Mouse (Mus musculus): ENCODE data around the gene Myo18a. TPM values are rescaled to one million over a fixed set of nuclear protein-coding genes. Genes with fewer than 3 reads are reported as not detected.
A peak's percentile ranks its signal among the peaks of the same experiment; 100 is the strongest.

Gene Myo18a
- 30.0 and 37.1 TPM in 2 replicates for polyA plus RNA-seq (2014; fragmentation: Nextera tagmentation; extraction: Ambion mirVana)

DNA sequence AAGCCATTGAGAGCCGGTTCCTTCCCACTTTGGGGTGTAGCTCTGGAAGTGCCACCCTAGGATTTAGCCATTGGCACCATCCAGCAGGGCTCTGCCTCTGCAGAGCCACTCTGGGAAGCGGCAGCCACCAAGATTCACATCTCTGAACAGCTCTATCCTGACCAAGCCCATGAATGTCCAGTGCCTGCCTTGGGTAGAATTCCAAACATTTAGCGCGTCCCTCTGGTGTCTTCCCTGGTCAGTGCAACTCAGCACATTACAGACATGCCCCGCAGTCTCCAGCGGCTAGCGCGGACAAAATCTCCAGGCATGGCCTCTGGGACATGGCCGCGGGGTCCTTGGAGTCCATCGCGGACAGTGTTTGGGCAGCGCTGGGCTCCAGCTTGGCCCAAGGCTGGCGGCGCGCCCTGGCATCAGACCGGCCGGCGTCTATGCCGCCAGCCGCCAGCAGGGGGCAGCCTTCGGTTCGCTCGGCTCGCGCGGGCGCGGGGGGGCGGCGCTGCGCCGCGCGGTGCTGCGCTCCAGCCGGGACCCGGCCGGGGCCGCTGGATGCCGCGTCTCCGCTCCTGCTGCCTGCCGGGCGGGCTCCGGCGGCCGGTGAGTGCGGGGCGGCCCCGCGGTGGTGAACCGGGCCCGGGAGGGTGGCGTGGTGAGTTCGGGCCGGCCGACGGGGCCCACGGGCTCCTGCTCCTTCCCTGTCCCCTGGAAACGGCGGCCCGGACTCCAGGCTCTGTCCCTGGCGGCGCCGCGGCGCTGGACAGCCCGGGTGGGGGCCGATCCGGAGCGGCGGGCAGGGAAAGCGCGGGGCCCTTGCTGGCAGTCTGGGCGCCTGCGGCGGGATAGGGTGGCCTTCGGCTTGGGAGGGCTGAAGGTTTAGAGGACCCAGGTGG is at the start of gene Myo18a:
Gene Myo18a, plus strand, starts transcription at position 464 of the 890 bp plus-strand sequence.
- Histone ChIP-seq H3K27ac (ENCODE audit: low read depth, low read length) (peak within 1 kb of the TSS; percentile 94), H3K36me3 (ENCODE audit: control insufficient read depth, insufficient read depth, low read length) (no peaks in the 10 kb centered on the region), H3K4me1 (ENCODE audit: control insufficient read depth, insufficient read depth, low read length) (peaks cover 34% of the 10 kb centered on the region), H3K27me3 (replicated peaks; ENCODE audit: control insufficient read depth, insufficient read depth, low read length) (0 out of 2 replicates have a peak, but pooled peaks cover 2% of the 10 kb centered on the region), H3K4me3 (ENCODE audit: low read depth, low read length) (peak within 1 kb of the TSS; percentile 95), H3K9ac (ENCODE audit: low read length) (peak within 1 kb of the TSS; percentile 99), H3K9me3 (replicated peaks; ENCODE audit: control insufficient read depth, low read length) (no peaks in the 10 kb centered on the region), H3K4me2 (ENCODE audit: low read length) (peak within 1 kb of the TSS; percentile 92)
- 2% methylated on average over 73 of the region's 79 CpGs for WGBS
- DNase-seq (ENCODE audit: low spot score), result peak; percentile 84
- peak; percentile 90 for ATAC-seq

DNA sequence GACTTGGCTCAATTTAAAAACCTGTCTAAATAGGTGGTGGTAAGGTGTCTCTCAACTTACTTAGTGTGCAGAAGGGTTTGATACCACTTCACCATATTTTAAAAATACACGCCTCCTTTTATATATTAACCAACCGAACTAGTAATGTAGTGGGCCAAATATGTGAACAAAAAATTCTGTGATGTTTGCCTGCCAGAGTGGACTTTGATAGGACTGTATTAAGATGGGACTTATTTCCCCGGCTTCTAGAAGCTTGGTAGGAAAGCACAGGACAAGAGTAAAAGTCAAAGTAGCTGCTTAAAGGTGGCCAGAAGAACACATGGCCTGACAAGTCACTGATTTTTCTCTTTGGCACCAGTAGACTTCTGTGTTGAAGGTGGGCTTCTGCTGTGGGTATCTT is 49.3 kb upstream of the Myo18a start:
- DNase-seq (ENCODE audit: low spot score) (no peak), ATAC-seq (no peak)
- Histone ChIP-seq H3K4me1 (ENCODE audit: control insufficient read depth, insufficient read depth, low read length) (no peaks in the 10 kb centered on the region), H3K9ac (ENCODE audit: low read length) (no peak overlapping the region), H3K36me3 (ENCODE audit: control insufficient read depth, insufficient read depth, low read length) (peaks cover 14% of the 10 kb centered on the region; the same call in 1 of the 2 replicates), H3K4me3 (ENCODE audit: low read depth, low read length) (no peak overlapping the region), H3K27ac (ENCODE audit: low read depth, low read length) (no peak overlapping the region), H3K9me3 (replicated peaks; ENCODE audit: control insufficient read depth, low read length) (no peaks in the 10 kb centered on the region), H3K4me2 (ENCODE audit: low read length) (no peak overlapping the region), H3K27me3 (replicated peaks; ENCODE audit: control insufficient read depth, insufficient read depth, low read length) (no peaks in the 10 kb centered on the region)
- WGBS, result 96% methylated on average over 3 of the region's 3 CpGs

GRCm38 (mm10) chr11:77719055-77719454 is 44.0 kb upstream of the Myo18a start:
- no peaks in the 10 kb centered on the region for H3K4me1 ChIP-seq (ENCODE audit: control insufficient read depth, insufficient read depth, low read length)
- H3K36me3 ChIP-seq (ENCODE audit: control insufficient read depth, insufficient read depth, low read length), result no peaks in the 10 kb centered on the region
- ATAC-seq, result no peak
- no peaks in the 10 kb centered on the region for H3K27me3 ChIP-seq (replicated peaks; ENCODE audit: control insufficient read depth, insufficient read depth, low read length)
- no peak overlapping the region for H3K9ac ChIP-seq (ENCODE audit: low read length)
- H3K4me3 ChIP-seq (ENCODE audit: low read depth, low read length), result no peak overlapping the region
- no peaks in the 10 kb centered on the region for H3K9me3 ChIP-seq (replicated peaks; ENCODE audit: control insufficient read depth, low read length)
- no peak overlapping the region for H3K4me2 ChIP-seq (ENCODE audit: low read length)
- WGBS, result 100% methylated on average over 2 of the region's 2 CpGs
- no peak for DNase-seq (ENCODE audit: low spot score)
- no peak overlapping the region for H3K27ac ChIP-seq (ENCODE audit: low read depth, low read length)

- no peak for ATAC-seq
- Histone ChIP-seq H3K27ac (ENCODE audit: low read depth, low read length) (no peak overlapping the region), H3K9me3 (replicated peaks; ENCODE audit: control insufficient read depth, low read length) (no peaks in the 10 kb centered on the region), H3K36me3 (ENCODE audit: control insufficient read depth, insufficient read depth, low read length) (no peaks in the 10 kb centered on the region), H3K4me2 (ENCODE audit: low read length) (no peak overlapping the region), H3K27me3 (replicated peaks; ENCODE audit: control insufficient read depth, insufficient read depth, low read length) (no peaks in the 10 kb centered on the region), H3K9ac (ENCODE audit: low read length) (no peak overlapping the region), H3K4me3 (ENCODE audit: low read depth, low read length) (no peak overlapping the region), H3K4me1 (ENCODE audit: control insufficient read depth, insufficient read depth, low read length) (no peaks in the 10 kb centered on the region)
- no peak for DNase-seq (ENCODE audit: low spot score)
- 85% methylated on average over 4 of the region's 4 CpGs for WGBS
Observed at GRCm38 (mm10) chr11:77721389-77721788, 41.7 kb upstream of the Myo18a start.

GRCm38 (mm10) chr11:77724766-77725165 is 38.3 kb upstream of the Myo18a start:
- WGBS, result 85% methylated on average over 7 of the region's 7 CpGs

GRCm38 (mm10) chr11:77725183-77725582 is 37.9 kb upstream of the Myo18a start, which contains the start of gene Cryba1:
TSS of gene Cryba1 (minus strand) at chr11:77725283.
- Histone ChIP-seq H3K27me3 (replicated peaks; ENCODE audit: control insufficient read depth, insufficient read depth, low read length) (no peaks in the 10 kb centered on the region), H3K4me3 (ENCODE audit: low read depth, low read length) (no peak within 1 kb of the TSS), H3K9ac (ENCODE audit: low read length) (no peak within 1 kb of the TSS), H3K9me3 (replicated peaks; ENCODE audit: control insufficient read depth, low read length) (no peaks in the 10 kb centered on the region), H3K4me1 (ENCODE audit: control insufficient read depth, insufficient read depth, low read length) (no peaks in the 10 kb centered on the region), H3K36me3 (ENCODE audit: control insufficient read depth, insufficient read depth, low read length) (no peaks in the 10 kb centered on the region), H3K27ac (ENCODE audit: low read depth, low read length) (no peak within 1 kb of the TSS), H3K4me2 (ENCODE audit: low read length) (no peak within 1 kb of the TSS)
- no peak for DNase-seq (ENCODE audit: low spot score)
- 38% methylated on average over 7 of the region's 7 CpGs for WGBS
- ATAC-seq, result no peak

More at GRCm38 (mm10) chr11:77724766-77725165, 38.3 kb upstream of the Myo18a start:
- Histone ChIP-seq H3K4me1 (ENCODE audit: control insufficient read depth, insufficient read depth, low read length) (no peaks in the 10 kb centered on the region), H3K4me3 (ENCODE audit: low read depth, low read length) (no peak overlapping the region), H3K9ac (ENCODE audit: low read length) (no peak overlapping the region), H3K9me3 (replicated peaks; ENCODE audit: control insufficient read depth, low read length) (no peaks in the 10 kb centered on the region), H3K27me3 (replicated peaks; ENCODE audit: control insufficient read depth, insufficient read depth, low read length) (no peaks in the 10 kb centered on the region), H3K4me2 (ENCODE audit: low read length) (no peak overlapping the region), H3K36me3 (ENCODE audit: control insufficient read depth, insufficient read depth, low read length) (no peaks in the 10 kb centered on the region), H3K27ac (ENCODE audit: low read depth, low read length) (no peak overlapping the region)
- ATAC-seq (no peak), DNase-seq (ENCODE audit: low spot score) (peak; percentile 20)

DNA sequence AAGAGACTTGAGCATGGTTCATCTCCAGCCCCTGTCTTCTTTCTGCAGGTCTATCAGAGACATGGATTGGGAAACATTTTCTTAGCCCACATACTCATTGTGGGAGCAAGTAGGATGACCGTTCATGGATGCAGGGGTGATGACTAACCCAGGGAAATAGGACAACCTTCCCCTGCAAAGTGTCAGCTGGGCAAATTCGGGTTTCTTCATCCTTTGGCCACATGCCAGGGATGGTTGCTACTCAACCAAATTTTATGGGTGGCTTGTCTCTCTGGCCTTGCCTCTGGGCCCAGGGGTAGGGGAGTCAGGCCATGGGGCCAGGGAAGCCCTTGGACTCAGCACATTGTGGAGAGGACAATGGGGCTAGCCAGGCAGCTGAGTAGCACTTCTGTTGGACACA is 34.5 kb upstream of the Myo18a start:
- no peak overlapping the region for H3K27ac ChIP-seq (ENCODE audit: low read depth, low read length)
- H3K27me3 ChIP-seq (replicated peaks; ENCODE audit: control insufficient read depth, insufficient read depth, low read length), result no peaks in the 10 kb centered on the region
- H3K4me1 ChIP-seq (ENCODE audit: control insufficient read depth, insufficient read depth, low read length), result no peaks in the 10 kb centered on the region
- no peaks in the 10 kb centered on the region for H3K36me3 ChIP-seq (ENCODE audit: control insufficient read depth, insufficient read depth, low read length)
- 50% methylated on average over 2 of the region's 2 CpGs for WGBS
- DNase-seq (ENCODE audit: low spot score), result no peak
- no peaks in the 10 kb centered on the region for H3K9me3 ChIP-seq (replicated peaks; ENCODE audit: control insufficient read depth, low read length)
- no peak overlapping the region for H3K4me2 ChIP-seq (ENCODE audit: low read length)
- no peak overlapping the region for H3K9ac ChIP-seq (ENCODE audit: low read length)
- H3K4me3 ChIP-seq (ENCODE audit: low read depth, low read length), result no peak overlapping the region
- ATAC-seq, result no peak

DNA sequence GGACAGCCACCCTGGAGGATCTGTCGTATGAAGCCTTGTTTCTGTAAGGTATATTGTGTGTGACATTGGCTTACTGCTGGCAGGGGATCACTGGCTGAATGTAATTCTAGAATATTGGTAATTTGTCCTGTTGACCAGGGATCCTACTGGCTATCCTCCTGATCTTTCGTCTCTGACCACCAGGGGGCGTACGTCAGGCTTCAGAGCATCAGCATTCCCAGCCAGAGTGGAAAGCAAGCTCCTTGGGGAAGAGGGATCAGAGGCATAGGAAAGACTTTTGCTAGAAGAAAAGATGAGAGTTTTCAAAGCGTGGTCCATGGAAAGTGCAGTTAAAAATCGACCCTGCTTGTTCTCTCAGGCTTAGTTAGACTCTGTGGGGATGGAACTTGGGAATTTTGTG is 25.8 kb upstream of the Myo18a start:
- Histone ChIP-seq H3K9me3 (replicated peaks; ENCODE audit: control insufficient read depth, low read length) (no peaks in the 10 kb centered on the region), H3K27ac (ENCODE audit: low read depth, low read length) (no peak overlapping the region), H3K4me3 (ENCODE audit: low read depth, low read length) (no peak overlapping the region), H3K4me1 (ENCODE audit: control insufficient read depth, insufficient read depth, low read length) (no peaks in the 10 kb centered on the region), H3K36me3 (ENCODE audit: control insufficient read depth, insufficient read depth, low read length) (no peaks in the 10 kb centered on the region), H3K27me3 (replicated peaks; ENCODE audit: control insufficient read depth, insufficient read depth, low read length) (no peaks in the 10 kb centered on the region), H3K4me2 (ENCODE audit: low read length) (no peak overlapping the region), H3K9ac (ENCODE audit: low read length) (no peak overlapping the region)
- ATAC-seq (no peak), DNase-seq (ENCODE audit: low spot score) (peak; percentile 91)
- WGBS, result 3% methylated on average over 6 of the region's 6 CpGs

DNA sequence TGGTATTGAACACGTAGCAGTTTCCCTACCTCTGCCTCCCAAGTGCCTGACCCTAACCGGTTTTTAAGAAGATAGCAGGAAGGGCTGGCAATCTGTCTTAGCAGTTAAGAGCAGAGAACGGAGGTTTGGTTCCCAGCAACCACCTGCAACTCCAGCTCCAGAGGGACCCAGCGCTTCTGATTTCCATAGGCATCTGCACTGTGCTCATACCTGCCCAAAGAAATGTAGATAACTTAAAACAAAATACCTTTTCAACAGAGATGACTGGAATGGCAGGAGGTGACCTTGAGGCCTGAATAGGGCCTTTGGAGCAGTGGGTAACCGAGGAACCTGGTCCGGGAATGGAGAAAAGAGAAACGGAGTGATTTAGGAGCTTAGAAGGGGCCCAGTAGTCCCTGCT is 24.5 kb upstream of the Myo18a start:
- no peak overlapping the region for H3K4me2 ChIP-seq (ENCODE audit: low read length)
- DNase-seq (ENCODE audit: low spot score) (no peak), ATAC-seq (no peak)
- H3K4me3 ChIP-seq (ENCODE audit: low read depth, low read length), result no peak overlapping the region
- H3K27ac ChIP-seq (ENCODE audit: low read depth, low read length), result no peak overlapping the region
- no peaks in the 10 kb centered on the region for H3K4me1 ChIP-seq (ENCODE audit: control insufficient read depth, insufficient read depth, low read length)
- no peak overlapping the region for H3K9ac ChIP-seq (ENCODE audit: low read length)
- H3K9me3 ChIP-seq (replicated peaks; ENCODE audit: control insufficient read depth, low read length), result no peaks in the 10 kb centered on the region
- H3K27me3 ChIP-seq (replicated peaks; ENCODE audit: control insufficient read depth, insufficient read depth, low read length), result no peaks in the 10 kb centered on the region
- 46% methylated on average over 7 of the region's 7 CpGs for WGBS
- H3K36me3 ChIP-seq (ENCODE audit: control insufficient read depth, insufficient read depth, low read length), result no peaks in the 10 kb centered on the region

Measured in forebrain, embryonic 14.5 days (tissue).